Mouse (Mus musculus): Measurements from ENCODE around the gene Mrtfa.

Gene Mrtfa

GRCm38 (mm10) chr15:81098689-81099088 lies 91.9 kb downstream of the Mrtfa start:
- DNase-seq = no peak

GRCm38 (mm10) chr15:81097896-81098295 lies 92.7 kb downstream of the Mrtfa start:
- no peak for DNase-seq

- DNase-seq = peak in 1 of 2 experiments; percentile 15
Observed at GRCm38 (mm10) chr15:81097456-81097855, 93.1 kb downstream of the Mrtfa start.

- no peak for DNase-seq
Observed at GRCm38 (mm10) chr15:81096329-81097055, 94.1 kb downstream of the Mrtfa start.

GRCm38 (mm10) chr15:81093032-81093431 lies 97.5 kb downstream of the Mrtfa start:
- DNase-seq = no peak

- DNase-seq = no peak
Observed at GRCm38 (mm10) chr15:81091718-81092117, 98.8 kb downstream of the Mrtfa start.

GRCm38 (mm10) chr15:81087529-81087928 lies 103.0 kb downstream of the Mrtfa start:
- DNase-seq = peak in 1 of 2 experiments; percentile 19

GRCm38 (mm10) chr15:81086644-81087480 lies 103.7 kb downstream of the Mrtfa start:
- peak in 1 of 2 experiments; percentile 27 for DNase-seq

- DNase-seq = no peak
Observed at GRCm38 (mm10) chr15:81083826-81084225, 106.7 kb downstream of the Mrtfa start.

- no peak for DNase-seq
Observed at GRCm38 (mm10) chr15:81083281-81083680, 107.3 kb downstream of the Mrtfa start.

GRCm38 (mm10) chr15:81081216-81081615 lies 109.3 kb downstream of the Mrtfa start:
- no peak for DNase-seq

- no peak for DNase-seq
Observed at GRCm38 (mm10) chr15:81080405-81080804, 110.2 kb downstream of the Mrtfa start.

- no peak for DNase-seq
Observed at GRCm38 (mm10) chr15:81079255-81079654, 111.3 kb downstream of the Mrtfa start.

GRCm38 (mm10) chr15:81077551-81077950 lies 113.0 kb downstream of the Mrtfa start:
- DNase-seq = peak in 1 of 2 experiments; percentile 18

- no peak for DNase-seq
Observed at GRCm38 (mm10) chr15:81074543-81074942, 116.0 kb downstream of the Mrtfa start.

GRCm38 (mm10) chr15:81073751-81074150 lies 116.8 kb downstream of the Mrtfa start:
- DNase-seq = no peak

- peak; percentile 31 to 50 for DNase-seq
Observed at GRCm38 (mm10) chr15:81072748-81073147, 117.8 kb downstream of the Mrtfa start.

GRCm38 (mm10) chr15:81070470-81070869 lies 120.1 kb downstream of the Mrtfa start:
- DNase-seq = no peak

- no peak for DNase-seq
Observed at GRCm38 (mm10) chr15:81068641-81069381, 121.7 kb downstream of the Mrtfa start.

GRCm38 (mm10) chr15:81067761-81068160 lies 122.8 kb downstream of the Mrtfa start:
- DNase-seq = no peak

GRCm38 (mm10) chr15:81066976-81067375 lies 123.6 kb downstream of the Mrtfa start:
- peak; percentile 32 to 38 for DNase-seq

- no peak for DNase-seq
Observed at GRCm38 (mm10) chr15:81064661-81065060, 125.9 kb downstream of the Mrtfa start.

GRCm38 (mm10) chr15:81064143-81064542 lies 126.4 kb downstream of the Mrtfa start:
- DNase-seq = peak; percentile 68 to 78
